Mouse (Mus musculus) liver, embryonic 14.5 days (tissue): ENCODE measurements around the gene Aoc3.

ENCODE experiments used
- CTCF ChIP-seq: IDR thresholded peaks from 2 replicates; pipeline ENCODE4 v1.5.1; 2016; ENCODE audit warnings: antibody characterized with exemption, low read depth, control low read depth
- EP300 ChIP-seq: IDR thresholded peaks from 2 replicates; pipeline ENCODE4 v1.6.1; 2016; ENCODE audit warnings: antibody characterized with exemption, low read depth

DNA sequence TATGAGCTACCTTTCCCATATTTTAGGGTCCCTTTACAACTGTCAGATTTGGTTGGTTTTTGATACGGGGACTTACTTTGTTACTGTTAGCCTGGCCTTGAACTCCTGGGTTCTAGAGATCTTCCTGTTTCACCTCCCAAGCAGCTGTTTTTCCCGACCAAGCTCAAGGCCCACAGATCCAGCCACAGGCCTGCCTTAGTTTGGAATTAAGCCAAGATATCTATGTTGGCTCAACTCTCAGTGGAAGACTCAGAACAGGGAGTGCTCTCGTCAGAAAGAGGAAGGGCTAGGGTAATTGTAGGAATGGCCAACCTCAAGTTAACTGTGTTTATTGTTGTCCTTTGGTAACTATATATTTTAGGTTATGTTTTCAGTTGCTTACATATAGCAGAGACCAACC, 18.3 kb upstream of the Aoc3 start:
- TF ChIP-seq EP300 (no peak), CTCF (no peak)
